Mouse (Mus musculus) megakaryocyte, embryonic 14.5 days (primary cell): ENCODE measurements around the gene Patj. TPM values are rescaled to one million over a fixed set of nuclear protein-coding genes. Genes with fewer than 3 reads are reported as not detected.

Experiments used
- H3K27me3 ChIP-seq: replicated peaks from 2 replicates; pipeline ENCODE3; 2012; ENCODE audit warnings: inconsistent platforms
- H3K36me3 ChIP-seq: replicated peaks from 2 replicates; pipeline ENCODE3; 2012; ENCODE audit warnings: low read length, inconsistent platforms, mixed read lengths
- H3K4me1 ChIP-seq: 2 replicates; pipeline ENCODE4 v1.6.1; 2012; ENCODE audit warnings: inconsistent platforms
- H3K4me3 ChIP-seq: replicated peaks from 2 replicates; pipeline ENCODE3; 2012; ENCODE audit warnings: moderate library complexity, mild to moderate bottlenecking, inconsistent platforms
- H3K9me3 ChIP-seq: 2 replicates; pipeline ENCODE4 v1.6.1; 2012; ENCODE audit warnings: inconsistent platforms
- FLI1 ChIP-seq: IDR thresholded peaks from 2 replicates; pipeline ENCODE4 v1.6.1; 2012; ENCODE audit warnings: low read length, inconsistent platforms, mixed read lengths
- GATA1 ChIP-seq: IDR thresholded peaks from 3 replicates; pipeline ENCODE4 v1.6.1; 2012; ENCODE audit warnings: mixed read lengths, low read length, inconsistent platforms, borderline replicate concordance
- polyA plus RNA-seq: library from polyadenylated mRNA; stranded (reverse); fragments of >175 nt; gene quantifications from 2 replicates; pipeline ENCODE4 v1.2.3, GENCODE M21; 2012; ENCODE audit warnings: low replicate concordance; ENCODE audit not compliant: insufficient read depth

The Patj gene
- polyA plus RNA-seq, 1 experiment, result not detected

- H3K9me3 ChIP-seq, result peaks cover 31% of the 10 kb centered on the region
- H3K36me3 ChIP-seq, result no peaks in the 10 kb centered on the region
- no peak for TF ChIP-seq GATA1
- TF ChIP-seq FLI1, result no peak
- no peak overlapping the region for H3K4me3 ChIP-seq
- no peaks in the 10 kb centered on the region for H3K27me3 ChIP-seq
- H3K4me1 ChIP-seq, result no peaks in the 10 kb centered on the region
Observed at GRCm38 (mm10) chr4:98767134-98768133, 371.8 kb downstream of the Patj start.

Other genes starting within 250 kb of the Patj start
- 11.8 and 27.2 TPM in 2 replicates for gene Tm2d1, start 12.5 kb upstream of the Patj start, polyA plus RNA-seq